Mouse (Mus musculus) urinary bladder, postnatal 36 days (tissue): Measurements from ENCODE around the gene Zbtb16.

ENCODE experiments used
- DNase-seq, 2 experiments: peaks; one replicate each; pipeline ENCODE4 v3.0.0; 2022; ENCODE audit warnings: low spot score in 2 of 2, mixed read lengths in 1 of 2

The Zbtb16 gene

DNA sequence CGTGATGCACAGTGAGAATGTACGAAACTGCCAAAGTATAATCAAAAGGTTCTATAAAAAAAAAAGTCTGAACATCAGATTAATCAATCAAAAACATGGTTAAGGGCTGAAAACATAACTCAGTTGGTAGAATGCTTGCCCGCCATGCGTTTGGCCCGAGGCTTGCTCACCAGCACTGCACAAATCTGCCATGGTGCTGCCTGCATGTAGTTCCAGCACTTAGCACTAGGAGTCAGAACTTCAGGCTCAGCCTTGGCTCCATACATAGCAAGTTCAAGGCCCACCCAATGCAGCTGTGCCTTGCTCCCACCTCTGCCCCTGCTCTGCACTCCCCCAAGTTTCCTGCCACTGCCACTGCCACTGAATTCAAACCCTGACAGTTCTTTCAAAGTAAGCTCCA lies 230.3 kb downstream of the Zbtb16 start:
- DNase-seq = no peak

DNA sequence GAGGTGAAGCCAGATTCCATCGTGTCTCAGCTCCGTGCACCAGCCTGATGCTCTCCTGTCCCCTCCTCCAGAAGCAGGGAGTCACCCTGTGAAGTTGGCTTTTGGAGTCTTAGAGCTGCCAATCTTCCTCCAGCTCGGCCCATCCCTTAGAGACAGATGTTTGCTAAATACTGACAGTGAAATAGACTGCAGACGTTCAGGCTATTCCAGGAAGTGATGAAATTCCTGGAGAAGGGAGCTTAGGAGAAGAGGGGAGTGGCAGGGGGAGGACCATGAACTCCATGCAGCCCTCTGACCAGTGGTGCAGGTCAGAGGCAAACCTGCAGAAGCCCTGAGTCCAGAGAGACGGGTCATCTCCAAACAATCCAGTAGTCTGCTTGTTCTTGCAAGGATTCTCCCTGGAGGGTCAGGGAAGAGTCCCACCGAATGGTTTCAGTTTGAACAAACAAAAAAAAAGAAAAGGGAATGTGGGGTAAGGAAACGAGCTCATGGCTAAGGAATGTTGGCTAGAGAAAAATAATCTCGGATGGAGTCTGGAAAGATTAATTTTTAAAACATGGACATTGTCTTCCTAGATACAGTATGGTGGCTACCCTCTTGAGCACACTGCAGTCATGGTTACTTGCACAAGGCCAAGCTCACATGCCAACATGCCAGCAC lies 231.0 kb downstream of the Zbtb16 start, which contains the start of gene Nnmt:
Gene Nnmt, minus strand, starts transcription at position 215 of the 660 bp plus-strand sequence.
- DNase-seq = peak; percentile 11 to 36
